Mouse (Mus musculus) natural killer cell, adult 2 months (primary cell): ENCODE measurements around the gene Rdh7.
A peak's percentile ranks its signal among the peaks of the same experiment; 100 is the strongest.
"Not testable (repeated sequence)": the region's sequence is repeated elsewhere in the genome, so short reads cannot be mapped to it uniquely, and the experiment has no call there.

ENCODE experiments used
- DNase-seq, 2 experiments: peaks; one replicate each; pipeline ENCODE4 v3.0.0; 2022; ENCODE audit warnings: low spot score in 2 of 2

Gene Rdh7

DNA sequence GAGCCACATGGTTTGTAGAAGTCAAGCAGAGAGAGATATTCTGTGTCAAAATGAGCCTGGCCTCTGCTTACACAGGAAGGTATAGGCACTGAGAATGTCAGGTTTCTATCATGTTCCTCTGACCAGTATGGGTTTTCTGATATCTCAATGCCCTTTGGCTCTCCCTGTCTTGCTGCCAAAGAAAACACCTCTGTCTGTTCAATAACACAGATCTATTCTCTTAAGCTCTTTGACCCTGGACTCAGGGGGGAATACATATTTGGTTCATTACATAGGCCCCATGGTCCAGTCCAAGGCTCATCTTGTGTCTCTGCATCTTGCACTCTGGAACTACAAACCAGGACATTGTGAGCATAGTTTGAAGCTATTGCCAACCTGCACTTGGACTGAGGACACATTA is at the start of gene Rdh7:
TSS of gene Rdh7 (minus strand) at position 213 of the 400 bp plus-strand sequence.
- DNase-seq = no peak

- DNase-seq = peak; percentile 24 to 39
Measured at GRCm38 (mm10) chr10:127937428-127938010, 48.9 kb upstream of the Rdh7 start.

- DNase-seq = no peak
Measured at GRCm38 (mm10) chr10:127936747-127937409, 48.3 kb upstream of the Rdh7 start.

- DNase-seq = no peak
Measured at GRCm38 (mm10) chr10:127936271-127936670, 47.7 kb upstream of the Rdh7 start.

DNA sequence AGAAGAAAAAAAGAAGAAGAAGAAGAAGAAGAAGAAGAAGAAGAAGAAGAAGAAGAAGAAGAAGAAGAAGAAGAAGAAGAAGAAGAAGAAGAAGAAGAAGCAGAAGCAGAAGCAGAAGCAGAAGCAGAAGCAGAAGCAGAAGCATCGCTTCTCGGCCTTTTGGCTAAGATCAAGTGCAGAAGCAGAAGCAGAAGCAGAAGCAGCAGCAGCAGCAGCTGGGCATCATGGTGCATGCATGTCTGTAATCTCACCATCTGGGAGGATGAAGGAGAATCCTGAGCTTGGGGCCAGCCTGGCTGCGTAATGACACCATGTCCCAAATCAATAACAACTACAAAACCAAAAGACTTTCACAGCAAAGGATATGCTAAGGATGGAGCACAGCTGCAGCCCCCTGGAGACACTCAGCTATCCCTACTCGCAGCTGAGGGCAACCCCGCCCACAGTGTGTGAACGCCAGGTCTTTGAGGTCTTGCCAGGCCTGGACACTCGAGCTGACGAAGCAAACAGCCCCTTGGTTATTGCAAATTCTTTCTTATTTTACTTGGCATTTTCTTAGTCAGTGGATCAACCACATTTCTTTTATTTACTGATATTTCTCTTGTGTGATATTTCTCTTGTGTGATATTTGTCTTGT is 43.8 kb upstream of the Rdh7 start:
- DNase-seq = no peak

DNA sequence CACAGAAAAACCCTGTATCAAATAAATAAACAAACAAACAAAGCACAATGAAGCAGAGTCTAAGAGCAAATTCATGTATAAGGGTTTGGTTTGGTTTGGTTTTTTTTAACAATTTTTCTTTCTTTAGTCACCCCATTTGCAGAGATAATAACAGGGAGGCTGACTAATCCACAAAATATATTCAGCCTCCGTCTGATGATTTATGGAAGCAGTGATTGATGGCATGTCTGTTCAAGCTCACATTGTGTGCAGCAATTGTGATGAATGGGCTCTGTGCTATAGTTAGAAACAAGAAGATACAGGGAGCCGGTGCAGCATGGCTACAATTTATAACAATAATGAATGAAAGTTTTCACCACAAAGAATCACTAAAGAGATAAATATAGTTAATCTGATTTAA is 39.1 kb upstream of the Rdh7 start:
- DNase-seq = no peak

DNA sequence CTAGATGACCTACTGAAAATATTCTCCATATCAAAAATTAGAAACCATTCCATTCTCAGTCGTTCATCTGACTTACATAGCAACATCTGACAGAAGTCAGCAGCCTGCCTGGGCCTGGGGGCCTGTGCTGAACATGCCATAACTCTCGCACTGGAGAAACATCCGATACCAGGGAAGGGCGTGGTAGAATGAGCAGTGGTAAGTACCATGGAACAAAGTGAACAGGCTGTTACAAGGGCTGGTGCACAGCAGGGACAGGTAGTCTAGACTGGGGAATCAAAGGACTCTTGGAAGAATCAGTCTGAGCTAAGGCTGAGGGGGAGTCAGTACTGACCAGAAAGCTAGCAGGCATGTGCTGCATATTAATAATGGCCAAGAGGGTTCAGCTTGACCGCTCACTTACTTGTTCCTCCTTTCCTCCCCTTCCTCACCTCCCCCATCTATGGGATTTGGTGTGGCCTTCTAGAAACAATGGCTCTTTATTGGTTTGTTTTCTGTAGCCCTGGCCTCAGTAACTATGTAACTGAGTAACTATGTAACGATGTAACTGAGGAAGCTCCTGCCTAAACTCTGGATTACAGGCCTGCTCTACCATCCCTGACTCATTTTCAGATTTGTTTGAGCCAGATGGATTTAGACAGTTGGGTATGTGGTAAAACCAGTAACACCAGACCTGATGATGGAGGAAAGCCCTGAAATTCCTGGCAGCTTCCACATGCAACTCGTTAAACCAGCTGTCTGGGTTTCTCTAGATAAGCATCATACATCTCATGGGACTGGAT is 36.2 kb upstream of the Rdh7 start:
- DNase-seq = no peak

DNA sequence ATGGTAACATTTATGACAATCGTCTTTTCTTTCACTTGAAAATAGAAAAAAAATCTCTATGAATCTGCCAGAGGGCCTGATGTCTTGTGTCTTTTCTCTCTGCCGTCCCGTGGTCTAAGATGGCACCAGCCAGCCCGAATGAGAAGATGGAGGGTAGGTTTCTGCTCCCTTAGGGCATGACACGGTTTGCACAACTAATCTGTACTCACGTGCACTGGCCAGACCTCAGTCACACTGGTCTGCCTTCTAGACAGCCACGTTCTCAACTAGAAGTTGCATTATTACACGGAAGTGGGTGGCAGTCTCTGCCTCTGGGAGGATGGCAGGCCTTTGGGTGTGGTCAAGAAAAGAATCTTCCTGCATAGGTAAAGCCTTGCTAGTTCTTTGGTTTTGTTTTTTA is 34.4 kb upstream of the Rdh7 start:
- no peak for DNase-seq

GRCm38 (mm10) chr10:127922241-127922640 is 33.6 kb upstream of the Rdh7 start:
- no peak for DNase-seq

DNA sequence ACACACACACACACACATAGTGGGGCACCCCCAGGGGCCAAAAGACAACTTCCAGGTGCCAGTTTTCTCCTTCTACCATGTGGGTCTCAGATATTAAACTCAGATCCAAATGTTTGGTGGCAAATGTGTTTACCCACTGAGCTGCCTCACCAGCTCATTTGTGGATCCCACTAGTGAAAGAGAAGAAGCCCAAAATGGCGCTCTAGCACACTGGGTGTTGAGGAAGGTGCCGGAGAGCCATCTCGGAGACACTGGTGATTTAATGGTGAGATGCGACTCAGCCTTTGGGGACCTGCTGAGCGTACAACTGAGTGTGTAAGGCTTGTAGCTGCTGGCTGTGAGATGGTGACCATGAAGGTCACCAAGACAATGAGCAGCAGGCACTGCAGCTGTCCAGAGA is 29.0 kb upstream of the Rdh7 start:
- no peak for DNase-seq

DNA sequence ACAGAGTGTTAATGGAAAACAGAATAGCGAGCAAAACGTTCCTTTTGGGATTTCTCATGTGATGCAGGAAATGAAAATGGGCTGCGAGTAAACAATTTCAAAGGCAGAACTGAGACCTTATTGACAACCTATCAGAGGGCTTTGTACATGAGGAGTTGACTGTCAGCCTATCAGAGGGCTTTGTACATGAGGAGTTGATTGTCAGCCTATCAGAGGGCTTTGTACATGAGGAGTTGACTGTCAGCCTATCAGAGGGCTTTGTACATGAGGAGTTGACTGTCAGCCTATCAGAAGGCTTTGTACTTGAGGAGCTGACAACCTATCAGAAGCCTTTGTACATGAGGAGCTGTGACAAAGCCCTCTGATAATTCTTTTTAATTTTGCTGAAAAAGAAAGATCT is 28.6 kb upstream of the Rdh7 start:
- not testable (repeated sequence) for DNase-seq

GRCm38 (mm10) chr10:127915578-127915977 is 27.0 kb upstream of the Rdh7 start:
- DNase-seq = no peak

DNA sequence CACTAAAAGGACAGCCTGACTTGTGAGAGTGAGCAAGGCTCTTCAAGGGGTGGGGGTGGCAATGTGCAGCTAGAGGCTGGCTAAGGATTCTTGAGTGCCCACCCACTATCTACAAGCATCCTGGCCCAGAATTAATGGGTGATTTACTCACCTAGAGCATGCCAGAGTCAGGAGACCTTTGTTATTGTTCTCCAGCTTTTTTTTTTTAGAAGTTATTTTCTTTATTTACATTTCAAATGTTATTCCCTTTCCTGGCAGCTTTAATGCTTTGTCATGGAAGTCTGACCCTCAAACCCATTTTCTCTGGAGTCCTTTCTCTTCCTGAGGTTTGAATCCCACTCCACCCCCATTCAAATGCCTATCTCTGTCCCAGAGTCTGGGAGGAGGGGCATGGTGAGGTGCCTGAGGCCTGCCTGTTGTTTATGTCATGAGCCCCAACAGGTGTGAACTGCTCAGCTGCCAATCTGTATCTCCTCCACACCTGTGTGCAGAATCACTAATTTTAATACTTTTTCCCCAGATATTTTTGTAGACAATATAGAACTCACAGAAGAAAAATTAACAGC is 18.9 kb upstream of the Rdh7 start:
- no peak for DNase-seq

GRCm38 (mm10) chr10:127906138-127906537 is 17.5 kb upstream of the Rdh7 start:
- DNase-seq = no peak

DNA sequence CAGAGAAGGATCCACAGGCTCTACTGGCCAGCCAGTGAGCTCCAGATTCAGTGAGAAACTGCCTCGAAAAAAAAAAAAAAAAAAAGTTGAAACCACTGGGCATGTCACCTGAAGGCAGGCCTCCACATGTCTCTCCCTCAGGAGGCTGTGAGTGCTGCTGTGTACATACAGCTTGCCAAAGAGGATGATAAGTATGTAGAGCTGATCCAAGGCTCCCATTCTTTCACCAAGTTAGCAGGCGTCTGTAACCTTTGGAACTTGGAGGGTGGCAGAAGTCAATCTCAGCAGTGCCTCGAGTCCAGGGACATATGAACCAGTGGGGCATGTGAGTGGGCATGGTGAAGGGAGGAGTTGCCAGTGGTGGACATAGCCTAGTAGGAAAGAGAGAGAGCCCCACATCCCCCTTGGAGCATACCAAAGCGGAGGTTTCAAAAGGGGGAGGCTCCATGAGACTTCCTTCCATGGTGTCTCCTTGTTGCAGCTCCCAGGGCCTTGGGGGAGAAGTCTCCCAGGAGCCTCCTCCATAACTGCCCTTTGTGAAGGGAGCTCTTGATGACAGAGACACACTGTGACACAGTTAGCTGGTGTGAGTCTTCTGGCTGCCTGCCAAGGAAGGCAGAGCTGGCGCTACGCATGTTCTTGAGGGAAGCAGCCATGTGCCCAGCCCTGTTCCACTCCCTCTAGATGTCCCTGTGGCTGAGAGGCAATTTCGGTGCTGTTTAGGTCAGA is 16.3 kb upstream of the Rdh7 start:
- no peak for DNase-seq

- no peak for DNase-seq
Measured at GRCm38 (mm10) chr10:127903116-127903515, 14.5 kb upstream of the Rdh7 start.

GRCm38 (mm10) chr10:127901751-127902150 is 13.1 kb upstream of the Rdh7 start:
- no peak for DNase-seq

GRCm38 (mm10) chr10:127899783-127900182 is 11.2 kb upstream of the Rdh7 start:
- DNase-seq = no peak

GRCm38 (mm10) chr10:127898218-127898617 is 9.6 kb upstream of the Rdh7 start, which contains the start of gene Sdr9c7:
Gene Sdr9c7, plus strand, starts transcription at chr10:127898518.
- DNase-seq = no peak

- no peak for DNase-seq
Measured at GRCm38 (mm10) chr10:127897506-127897905, 8.9 kb upstream of the Rdh7 start.

DNA sequence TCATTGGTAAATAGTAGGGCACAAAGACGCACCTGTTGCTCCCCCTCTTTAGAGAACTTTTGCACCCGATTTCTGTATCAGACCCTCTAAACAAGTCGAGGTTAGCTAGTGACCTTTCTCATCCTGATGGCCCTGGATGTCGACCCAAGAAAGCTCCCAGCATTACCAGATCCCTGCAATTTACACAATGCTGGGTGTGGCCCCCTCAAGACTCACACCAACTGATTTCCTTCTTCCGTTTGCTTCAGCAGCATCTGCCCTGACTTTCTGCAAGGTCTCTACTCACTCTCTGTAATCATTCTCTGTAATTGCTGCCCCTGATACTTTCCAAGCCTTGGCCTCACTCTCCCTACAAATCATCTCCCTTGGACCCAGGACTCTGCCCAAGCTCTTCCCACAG is 8.1 kb upstream of the Rdh7 start:
- DNase-seq = no peak
